Mouse (Mus musculus) adrenal gland, adult 18-20 months (tissue): Measurements from ENCODE around the gene Adcy5. TPM values are rescaled to one million over a fixed set of nuclear protein-coding genes. Genes with fewer than 3 reads are reported as not detected.

Experiments
- DNase-seq, 2 experiments: peaks; one replicate each; pipeline ENCODE4 v3.0.0; 2021 to 2022; ENCODE audit warnings: low spot score in 2 of 2
- total RNA-seq, 2 experiments: library from RNA; stranded (reverse); gene quantifications; 1 replicate in 1 of 2; 2 replicates in 1 of 2; pipeline ENCODE4 v1.2.3; 2021

Adcy5 gene
- total RNA-seq, 2 experiments from 2014 or later = 8.9 to 18.3 TPM

GRCm38 (mm10) chr16:35155391-35156305 is 971 bp downstream of the Adcy5 start:
- peak; percentile 40 to 45 for DNase-seq

DNA sequence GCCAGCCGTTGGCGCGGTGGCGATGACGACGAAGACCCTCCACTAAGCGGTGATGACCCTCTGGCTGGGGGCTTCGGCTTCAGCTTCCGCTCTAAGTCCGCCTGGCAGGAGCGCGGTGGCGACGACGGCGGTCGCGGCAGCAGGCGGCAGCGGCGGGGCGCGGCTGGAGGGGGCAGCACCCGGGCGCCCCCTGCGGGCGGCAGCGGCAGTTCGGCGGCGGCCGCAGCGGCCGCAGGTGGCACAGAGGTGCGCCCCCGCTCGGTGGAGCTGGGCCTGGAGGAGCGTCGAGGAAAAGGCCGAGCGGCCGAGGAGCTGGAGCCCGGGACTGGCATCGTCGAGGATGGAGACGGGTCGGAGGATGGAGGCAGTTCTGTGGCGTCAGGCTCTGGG is 1.6 kb downstream of the Adcy5 start:
- peak; percentile 39 to 62 for DNase-seq

DNA sequence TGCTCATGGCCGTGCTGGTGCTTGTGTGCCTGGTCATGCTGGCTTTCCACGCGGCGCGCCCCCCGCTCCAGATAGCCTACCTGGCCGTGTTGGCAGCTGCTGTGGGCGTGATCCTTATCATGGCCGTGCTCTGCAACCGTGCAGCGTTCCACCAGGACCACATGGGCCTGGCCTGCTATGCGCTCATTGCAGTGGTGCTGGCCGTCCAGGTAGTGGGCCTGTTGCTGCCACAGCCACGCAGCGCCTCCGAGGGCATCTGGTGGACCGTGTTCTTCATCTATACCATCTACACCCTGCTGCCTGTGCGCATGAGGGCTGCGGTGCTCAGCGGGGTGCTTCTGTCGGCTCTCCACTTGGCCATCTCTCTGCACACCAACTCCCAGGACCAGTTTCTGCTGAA is 2.2 kb downstream of the Adcy5 start:
- no peak for DNase-seq

DNA sequence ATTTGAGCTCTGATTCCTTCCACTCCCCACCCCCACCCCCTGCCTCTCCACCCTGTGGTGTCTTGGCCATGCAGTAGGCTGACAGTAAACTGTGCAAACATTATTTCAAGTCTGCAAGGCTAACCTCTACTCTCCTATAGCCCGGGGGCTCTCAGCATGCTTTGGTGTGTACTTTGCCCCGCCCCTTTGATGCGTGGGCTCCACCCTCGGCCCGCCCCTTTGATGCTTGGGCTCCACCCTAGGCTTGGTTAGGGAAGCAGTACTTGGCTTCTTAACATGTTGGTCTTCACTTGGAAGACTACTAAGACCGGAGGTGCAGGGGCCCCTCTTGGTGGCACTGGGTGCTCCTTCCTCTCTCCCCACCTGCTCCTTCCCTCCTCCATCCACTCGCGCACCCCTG is 4.9 kb downstream of the Adcy5 start:
- DNase-seq = no peak

GRCm38 (mm10) chr16:35159991-35160390 is 5.3 kb downstream of the Adcy5 start:
- DNase-seq = no peak

GRCm38 (mm10) chr16:35164361-35165224 is 9.9 kb downstream of the Adcy5 start:
- DNase-seq = no peak

GRCm38 (mm10) chr16:35165361-35165760 is 10.7 kb downstream of the Adcy5 start:
- no peak for DNase-seq

GRCm38 (mm10) chr16:35165788-35166187 is 11.1 kb downstream of the Adcy5 start:
- no peak for DNase-seq

DNA sequence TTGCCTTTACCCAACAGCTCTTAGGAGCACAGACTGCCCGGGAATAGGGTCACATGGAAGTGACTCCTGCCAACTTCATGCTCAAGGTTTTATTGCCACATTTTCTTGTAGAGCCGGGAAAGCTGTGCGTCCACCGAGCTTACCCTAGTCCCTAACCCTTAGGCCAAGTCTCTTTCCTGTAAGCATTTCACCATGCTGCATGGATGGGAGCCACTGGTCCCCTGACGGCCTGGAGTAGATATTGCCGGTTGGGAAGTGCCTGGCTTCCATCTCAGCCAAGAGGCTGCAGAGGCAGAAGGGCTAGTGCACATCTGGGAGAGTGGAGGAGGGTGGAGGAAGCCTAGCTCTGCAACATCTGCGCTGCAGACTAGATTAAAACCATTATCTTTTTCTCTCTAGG is 14.8 kb downstream of the Adcy5 start:
- no peak for DNase-seq

GRCm38 (mm10) chr16:35172195-35172594 is 17.5 kb downstream of the Adcy5 start:
- no peak for DNase-seq

- DNase-seq = no peak
These were observed 23.8 kb downstream of the Adcy5 start for GRCm38 (mm10) chr16:35178516-35178915.

DNA sequence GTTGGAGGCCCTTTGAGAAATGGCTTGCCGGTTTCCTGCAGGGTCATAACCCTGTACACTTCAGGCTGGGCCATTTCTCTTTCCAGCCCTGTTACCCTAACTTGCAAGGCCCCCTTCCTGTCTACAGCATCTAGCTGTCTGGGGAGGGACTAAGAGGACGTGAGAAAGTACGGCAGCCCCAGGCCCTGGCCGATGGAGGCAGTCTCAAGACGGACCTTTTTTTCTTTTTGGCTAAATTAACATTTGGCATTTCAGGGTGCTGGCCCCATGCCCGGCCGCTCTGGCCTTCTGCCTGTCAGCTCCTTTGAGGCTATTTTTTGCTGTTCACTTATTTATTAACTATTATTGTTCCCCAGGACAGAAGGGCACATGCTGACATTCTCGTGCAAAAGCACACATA is 24.4 kb downstream of the Adcy5 start:
- peak; percentile 66 to 72 for DNase-seq

DNA sequence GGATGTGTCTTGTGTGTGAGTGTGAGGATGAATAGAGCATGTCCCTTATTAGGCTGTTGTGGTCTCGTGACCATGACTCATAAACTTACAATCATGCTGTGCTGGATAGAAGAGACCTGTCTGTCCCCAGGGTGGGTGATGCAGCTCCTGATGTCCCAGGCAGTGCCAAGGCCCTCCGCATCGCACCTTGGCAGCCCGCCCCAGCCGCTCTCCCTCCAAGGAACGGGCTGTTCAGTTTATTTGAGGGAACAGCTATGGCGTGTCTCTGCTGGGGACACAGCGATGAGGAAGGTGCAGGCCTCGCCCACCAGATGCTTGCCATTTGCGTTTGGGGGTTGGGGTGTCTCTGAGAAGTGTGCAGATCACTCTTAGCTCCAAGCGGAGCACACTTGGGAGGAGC is 28.5 kb downstream of the Adcy5 start:
- no peak for DNase-seq

GRCm38 (mm10) chr16:35188111-35188510 is 33.4 kb downstream of the Adcy5 start:
- no peak for DNase-seq

DNA sequence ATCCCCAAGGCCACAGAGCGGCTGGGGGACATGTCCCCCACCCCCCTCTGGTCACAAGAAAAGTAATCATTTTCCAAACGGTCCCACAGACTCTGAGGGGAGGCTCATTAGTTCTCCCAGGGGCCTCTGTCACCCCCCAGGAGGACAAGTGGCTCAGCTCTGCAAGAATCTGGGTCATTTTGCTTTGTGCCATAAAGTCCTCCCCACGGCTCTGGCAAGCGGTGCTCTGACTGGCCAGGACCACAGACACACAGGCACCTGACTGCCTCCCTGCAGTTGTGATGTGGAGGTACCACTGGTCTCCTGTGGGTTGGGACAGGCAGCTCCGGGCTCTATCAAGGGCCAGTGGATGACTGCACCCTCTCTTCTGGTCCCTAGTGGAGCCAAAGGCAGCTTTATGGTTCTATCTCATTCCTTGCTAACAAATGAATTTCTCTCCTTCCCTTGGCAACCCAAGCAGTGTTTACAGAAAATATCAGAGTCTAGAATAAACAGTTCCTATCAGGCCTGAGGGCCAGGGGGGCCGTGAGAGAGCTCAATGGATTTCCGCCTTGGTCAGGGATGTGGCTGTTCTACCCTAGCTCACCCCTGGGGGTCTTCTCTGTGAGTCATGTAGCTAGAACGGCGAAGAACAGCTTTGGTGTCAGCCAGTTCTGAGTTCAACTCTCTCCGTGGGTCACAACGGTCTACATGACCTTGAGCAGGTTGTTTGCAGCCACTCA is 34.9 kb downstream of the Adcy5 start:
- DNase-seq = no peak

- no peak for DNase-seq
These were observed 36.1 kb downstream of the Adcy5 start for GRCm38 (mm10) chr16:35190777-35191176.

DNA sequence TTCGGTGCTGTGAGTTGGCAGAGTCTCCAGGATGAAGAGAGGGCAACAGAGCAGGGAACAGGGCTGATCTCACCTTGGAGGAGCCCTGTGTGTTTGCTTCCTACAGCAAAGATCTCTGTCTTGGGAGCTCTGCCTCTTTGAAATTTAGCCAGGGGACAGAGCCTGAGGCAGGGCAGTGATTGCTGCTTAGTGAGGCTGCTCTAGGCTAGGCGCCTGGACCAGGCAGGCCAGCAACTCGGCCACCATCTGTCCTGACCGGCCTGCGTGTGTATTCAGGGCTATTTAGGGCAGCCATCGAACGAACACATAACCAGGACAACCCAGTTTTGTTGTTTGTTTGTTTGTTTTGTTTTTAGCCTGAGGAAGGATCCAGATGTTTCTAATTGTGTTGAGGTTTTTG is 36.6 kb downstream of the Adcy5 start:
- DNase-seq = no peak

- no peak for DNase-seq
These were observed 37.8 kb downstream of the Adcy5 start for GRCm38 (mm10) chr16:35192471-35192870.

DNA sequence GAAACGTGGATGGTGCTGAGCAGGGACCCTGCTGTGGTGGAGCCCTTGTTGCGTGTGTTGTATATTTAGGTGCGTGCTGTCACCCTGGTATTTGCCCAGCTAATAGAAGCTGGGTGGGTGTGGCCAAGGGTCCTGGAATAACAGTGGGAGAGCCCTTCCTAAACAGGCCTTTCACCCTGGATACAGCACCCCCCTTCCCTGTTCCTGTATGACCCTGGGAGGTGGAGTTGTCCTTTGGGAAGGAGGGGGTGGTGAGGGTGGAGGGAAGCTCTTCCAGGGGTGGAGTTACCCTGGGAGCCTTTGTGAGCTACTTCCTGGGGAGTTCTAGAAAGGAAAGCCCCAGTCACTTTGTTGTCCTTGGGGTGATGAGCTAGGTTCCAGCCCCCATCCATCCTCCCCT is 38.7 kb downstream of the Adcy5 start:
- DNase-seq = no peak

- no peak for DNase-seq
These were observed 45.2 kb downstream of the Adcy5 start for GRCm38 (mm10) chr16:35199721-35200431.
